Mouse (Mus musculus): ENCODE measurements around the gene Rrbp1.

DNA sequence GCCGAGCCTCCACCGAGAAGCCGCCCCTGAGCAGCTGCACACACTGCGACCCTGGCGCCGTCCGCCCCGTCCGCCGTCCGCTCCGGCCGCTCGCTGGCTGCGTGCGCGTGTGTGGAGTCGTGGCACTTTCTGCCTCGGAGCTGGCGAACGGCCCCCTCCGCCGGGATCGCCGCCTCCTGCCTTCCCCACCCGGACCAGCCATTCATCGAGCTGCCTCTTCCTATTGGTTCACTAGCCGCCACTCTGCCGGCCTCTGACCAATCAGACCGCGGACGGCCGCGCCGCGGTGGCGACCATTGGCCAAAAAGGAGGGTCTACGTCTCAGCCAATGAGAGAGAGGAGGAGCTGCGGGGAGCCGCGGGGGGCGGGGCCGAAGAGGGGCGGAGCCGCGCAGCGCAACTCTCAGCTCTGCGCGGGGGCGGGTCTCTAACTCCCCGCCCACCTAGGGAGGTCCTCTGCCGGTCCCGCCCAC is at the start of gene Rrbp1:
- no peak for TF ChIP-seq TCF12 (IDR thresholded peaks at IDR 0.05; ENCODE audit: insufficient read depth, poor library complexity, severe bottlenecking)
- TF ChIP-seq SRF (IDR thresholded peaks at IDR 0.05; ENCODE audit: control insufficient read depth, insufficient read length, low read depth) = peak; percentile 66
- TF ChIP-seq CEBPB (IDR thresholded peaks at IDR 0.05; ENCODE audit: insufficient read depth, poor library complexity, severe bottlenecking) = no peak
- TF ChIP-seq POLR2A (IDR thresholded peaks at IDR 0.05; ENCODE audit: insufficient read length, low read depth) = peak; percentile 99
- TF ChIP-seq MYOD1 (IDR thresholded peaks at IDR 0.05; ENCODE audit: control insufficient read depth in 1 of 3, insufficient read length in 2 of 3, low read depth in 2 of 3) = peak in 2 of 3 experiments; percentile 9 to 60
- TF ChIP-seq POLR2AphosphoS2 (IDR thresholded peaks at IDR 0.05; ENCODE audit: insufficient read length, low read depth) = peak; percentile 97

Data from myocyte (in vitro differentiated cells).